Mouse (Mus musculus) CD4-positive naive resting alpha-beta T cell, adult 76 days (primary cell): ENCODE measurements around the gene Spatc1l. TPM values are rescaled to one million over a fixed set of nuclear protein-coding genes. Genes with fewer than 3 reads are reported as not detected.

Experiments used
- total RNA-seq: library from RNA; stranded (reverse); gene quantifications from one replicate; pipeline ENCODE4 v1.2.4, GENCODE M21; 2023

The Spatc1l gene
- 0.59 TPM for total RNA-seq

DNA sequence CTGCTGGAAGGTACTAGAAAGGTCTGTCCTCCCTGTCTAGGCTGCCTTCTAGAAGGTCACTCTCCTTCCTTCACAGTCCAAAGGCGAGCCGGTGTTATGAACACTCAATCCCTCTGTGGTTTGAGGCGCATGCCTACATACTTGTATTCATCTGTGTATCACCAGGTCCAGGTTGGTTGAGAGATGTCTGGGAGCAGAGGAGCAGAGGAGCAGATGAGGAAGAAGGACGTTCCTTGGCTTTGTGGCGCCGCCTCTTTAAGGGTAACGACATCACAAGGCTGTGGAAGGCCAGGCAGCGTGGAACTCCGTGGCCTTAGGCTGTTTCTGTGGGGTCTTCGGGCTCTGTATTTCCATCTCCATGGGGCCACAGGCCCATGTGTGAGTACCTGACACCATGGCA lies at the start of gene Spatc1l:
Gene Spatc1l, plus strand, starts transcription at position 301 of the 400 bp plus-strand sequence.

DNA sequence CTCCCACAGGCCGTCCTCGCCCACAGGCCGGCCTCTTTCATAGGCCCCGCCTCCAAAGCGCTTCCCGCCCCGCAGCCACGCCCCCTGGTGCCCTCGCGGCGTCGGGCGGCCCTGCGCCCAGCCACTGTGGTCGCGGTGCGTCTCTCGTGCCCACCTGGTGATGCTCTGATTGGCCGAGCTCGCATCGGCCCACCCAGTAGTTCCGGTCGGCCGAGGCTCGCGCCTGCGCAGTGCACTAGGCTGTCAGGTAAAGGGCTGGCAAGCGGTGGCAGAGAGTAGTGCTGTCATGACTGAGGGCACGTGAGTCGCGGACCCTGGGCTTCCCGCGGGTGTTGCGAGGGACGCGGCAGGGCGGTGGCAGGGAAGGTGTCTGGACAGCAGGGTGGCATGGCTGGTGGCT lies 30.7 kb upstream of the Spatc1l start, which contains the start of gene Lss:
Gene Lss, plus strand, starts transcription at position 214 of the 400 bp plus-strand sequence.

DNA sequence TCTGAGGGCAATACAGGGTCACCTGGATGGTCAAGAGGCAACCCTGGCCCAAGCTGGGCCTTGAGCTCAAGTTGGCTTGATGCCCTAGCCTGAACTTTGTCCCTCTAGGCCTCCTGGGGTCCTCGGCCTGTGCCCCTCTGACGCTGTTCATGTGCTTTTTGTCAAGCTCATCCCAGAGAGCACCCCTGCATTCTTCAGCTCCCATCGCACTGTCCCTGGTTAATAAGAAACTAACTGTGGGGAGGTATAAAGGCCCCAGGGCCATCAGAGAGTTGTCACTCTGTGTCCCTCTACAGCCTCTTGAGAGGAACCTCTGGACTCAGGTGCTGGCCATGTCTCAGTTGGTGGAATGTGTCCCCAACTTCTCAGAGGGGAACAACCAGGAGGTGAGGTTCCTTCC lies 13.3 kb downstream of the Spatc1l start, which contains the start of gene Ftcd:
Gene Ftcd, plus strand, starts transcription at position 275 of the 400 bp plus-strand sequence.

Other genes starting within 250 kb of the Spatc1l start
- gene Dip2a, start 217.0 kb upstream of the Spatc1l start, total RNA-seq = 4.8 TPM
- gene AC141477.1, start 121.8 kb upstream of the Spatc1l start, total RNA-seq = 33.7 TPM
- 71.0 TPM for gene Pcnt, start 119.5 kb upstream of the Spatc1l start, total RNA-seq
- not detected for gene 2610028H24Rik, start 113.2 kb upstream of the Spatc1l start, total RNA-seq
- 81.0 TPM for gene Mcm3ap, start 93.3 kb upstream of the Spatc1l start, total RNA-seq
- 1.4 TPM for gene Ybey, start 93.2 kb upstream of the Spatc1l start, total RNA-seq
- gene Lss, start 30.7 kb upstream of the Spatc1l start, total RNA-seq = 21.3 TPM
- gene Ftcd, start 13.4 kb downstream of the Spatc1l start, total RNA-seq = not detected
- 0.26 TPM for gene Col6a2, start 61.4 kb downstream of the Spatc1l start, total RNA-seq
- not detected for gene Col6a1, start 163.9 kb downstream of the Spatc1l start, total RNA-seq